Mouse (Mus musculus) adrenal gland, postnatal 36 days (tissue): ENCODE data around the gene Sfxn5. TPM values are rescaled to one million over a fixed set of nuclear protein-coding genes. Genes with fewer than 3 reads are reported as not detected.

Source experiments
- DNase-seq, 2 experiments: peaks; one replicate each; pipeline ENCODE4 v3.0.0; 2021; ENCODE audit warnings: mixed read lengths in 1 of 2
- long read RNA-seq, 2 experiments: library from polyadenylated mRNA; stranded (forward); transcript quantifications; one replicate each; pipeline ENCODE4 v2.0.0; 2021; ENCODE audit warnings: borderline sequencing depth in 2 of 2
- total RNA-seq, 2 experiments: library from RNA; stranded (reverse); gene quantifications; 2 replicates each; pipeline ENCODE4 v1.2.3; 2021

Sfxn5 gene
- total RNA-seq, result 10 to 100 TPM; 19.9 to 20.5 TPM
- long read RNA-seq, experiment 1, partial matches to known transcripts, result 1 of 7 reads
- long read RNA-seq, experiment 1, other reads (novel, unspliced or antisense), result 2 of 7 reads
- long read RNA-seq, experiment 2, partial matches to known transcripts, result 0 of 5 reads
- long read RNA-seq, experiment 2, other reads (novel, unspliced or antisense), result 3 of 5 reads

GRCm38 (mm10) chr6:85333000-85333669 lies at the start of gene Sfxn5:
TSS of gene Sfxn5 (minus strand) at chr6:85333422.
- DNase-seq, result peak; percentile 98 to 99

GRCm38 (mm10) chr6:85382791-85383190 lies 49.6 kb upstream of the Sfxn5 start:
- DNase-seq, result no peak

GRCm38 (mm10) chr6:85381648-85382020 lies 48.4 kb upstream of the Sfxn5 start:
- no peak for DNase-seq

GRCm38 (mm10) chr6:85380901-85381647 lies 47.9 kb upstream of the Sfxn5 start:
- DNase-seq, result no peak

GRCm38 (mm10) chr6:85380201-85380900 lies 47.1 kb upstream of the Sfxn5 start:
- peak; percentile 76 to 90 for DNase-seq

GRCm38 (mm10) chr6:85378629-85379028 lies 45.4 kb upstream of the Sfxn5 start:
- no peak for DNase-seq

GRCm38 (mm10) chr6:85377876-85378275 lies 44.7 kb upstream of the Sfxn5 start:
- no peak for DNase-seq

GRCm38 (mm10) chr6:85377066-85377734 lies 44.0 kb upstream of the Sfxn5 start:
- no peak for DNase-seq

GRCm38 (mm10) chr6:85374734-85375114 lies 41.5 kb upstream of the Sfxn5 start:
- DNase-seq, result peak; percentile 97 to 99

- peak; percentile 52 to 77 for DNase-seq
These were observed 40.9 kb upstream of the Sfxn5 start, which contains the start of gene Rab11fip5 for GRCm38 (mm10) chr6:85373951-85374733. TSS of gene Rab11fip5 (minus strand) at chr6:85374634.

GRCm38 (mm10) chr6:85373066-85373860 lies 40.0 kb upstream of the Sfxn5 start:
- no peak for DNase-seq

GRCm38 (mm10) chr6:85372496-85372895 lies 39.3 kb upstream of the Sfxn5 start:
- DNase-seq, result peak in 1 of 2 experiments; percentile 34

GRCm38 (mm10) chr6:85371859-85372405 lies 38.7 kb upstream of the Sfxn5 start:
- no peak for DNase-seq

GRCm38 (mm10) chr6:85370666-85371430 lies 37.6 kb upstream of the Sfxn5 start:
- DNase-seq, result no peak

GRCm38 (mm10) chr6:85370041-85370440 lies 36.8 kb upstream of the Sfxn5 start:
- DNase-seq, result no peak

GRCm38 (mm10) chr6:85369181-85369860 lies 36.1 kb upstream of the Sfxn5 start:
- DNase-seq, result peak; percentile 69 to 81

GRCm38 (mm10) chr6:85368722-85369121 lies 35.5 kb upstream of the Sfxn5 start:
- DNase-seq, result peak in 1 of 2 experiments; percentile 44

GRCm38 (mm10) chr6:85368166-85368565 lies 34.9 kb upstream of the Sfxn5 start:
- no peak for DNase-seq
